Mouse (Mus musculus) right cerebral cortex, adult 18-20 months (tissue): ENCODE results near the gene Exosc2.

Experiments
- DNase-seq: peaks from one replicate; pipeline ENCODE4 v3.0.0; 2022; ENCODE audit warnings: mixed read lengths

Exosc2 gene

DNA sequence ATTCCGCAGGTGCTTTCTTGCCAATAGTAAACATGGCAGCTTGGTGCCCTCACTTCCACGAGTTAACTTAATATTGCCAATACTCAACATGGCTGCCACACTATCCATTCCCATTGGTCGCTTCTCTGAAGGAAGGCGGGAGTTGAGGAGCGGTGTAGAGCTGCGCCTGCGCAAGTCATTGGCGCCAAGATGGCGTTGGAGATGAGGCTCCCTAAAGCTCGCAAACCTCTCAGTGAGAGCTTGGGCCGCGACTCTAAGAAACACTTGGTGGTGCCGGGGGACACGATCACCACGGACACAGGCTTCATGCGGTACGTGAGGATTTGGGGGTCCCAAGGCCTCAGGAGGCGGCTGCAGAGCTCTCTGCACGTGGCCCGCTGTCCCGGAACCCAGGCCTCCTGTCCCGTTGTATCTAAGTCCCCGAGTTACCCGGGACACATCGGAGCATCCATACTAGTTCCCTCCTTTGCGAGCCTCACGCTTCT, at the start of gene Exosc2:
Exosc2 (plus strand) TSS at position 165 of the 485 bp plus-strand sequence.
- peak; percentile 94 for DNase-seq

- DNase-seq, result no peak
These were observed 37.0 kb upstream of the Exosc2 start for GRCm38 (mm10) chr2:31633531-31633930.

- DNase-seq, result no peak
These were observed 35.0 kb upstream of the Exosc2 start for GRCm38 (mm10) chr2:31635281-31636137.

DNA sequence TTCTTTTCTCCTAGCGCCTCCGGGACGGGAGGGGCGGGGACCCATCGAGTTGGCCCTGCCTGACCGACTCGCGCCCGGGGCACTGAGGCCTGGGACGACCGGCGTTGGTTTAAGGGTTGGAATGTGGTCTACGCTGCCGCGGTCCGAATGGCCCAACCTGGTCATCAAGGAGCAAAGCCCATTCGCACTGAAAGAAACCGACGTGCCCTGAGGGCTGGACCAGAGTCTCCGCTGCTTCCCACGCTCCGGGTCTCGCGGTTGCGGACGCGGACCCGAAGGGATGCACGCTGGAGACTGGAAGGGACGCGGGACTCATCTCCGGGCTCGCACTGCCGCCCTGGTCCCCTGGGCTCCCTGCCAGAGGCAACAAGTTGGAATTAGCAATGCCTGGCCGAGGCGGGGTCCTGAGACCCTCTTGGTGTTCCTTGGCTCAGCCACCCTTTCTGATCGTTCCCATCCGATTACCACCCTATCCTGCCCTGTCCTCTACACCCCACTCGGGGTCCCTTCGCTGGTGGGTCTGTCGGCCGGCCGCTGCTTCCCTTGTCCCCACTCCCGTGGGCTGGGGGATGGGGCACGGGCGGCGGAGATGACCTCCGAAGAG, 34.3 kb upstream of the Exosc2 start:
- no peak for DNase-seq

GRCm38 (mm10) chr2:31636742-31637141, 33.8 kb upstream of the Exosc2 start:
- DNase-seq, result no peak

GRCm38 (mm10) chr2:31637311-31637710, 33.2 kb upstream of the Exosc2 start:
- DNase-seq, result no peak

- DNase-seq, result peak; percentile 24
These were observed 32.7 kb upstream of the Exosc2 start for GRCm38 (mm10) chr2:31637807-31638206.

DNA sequence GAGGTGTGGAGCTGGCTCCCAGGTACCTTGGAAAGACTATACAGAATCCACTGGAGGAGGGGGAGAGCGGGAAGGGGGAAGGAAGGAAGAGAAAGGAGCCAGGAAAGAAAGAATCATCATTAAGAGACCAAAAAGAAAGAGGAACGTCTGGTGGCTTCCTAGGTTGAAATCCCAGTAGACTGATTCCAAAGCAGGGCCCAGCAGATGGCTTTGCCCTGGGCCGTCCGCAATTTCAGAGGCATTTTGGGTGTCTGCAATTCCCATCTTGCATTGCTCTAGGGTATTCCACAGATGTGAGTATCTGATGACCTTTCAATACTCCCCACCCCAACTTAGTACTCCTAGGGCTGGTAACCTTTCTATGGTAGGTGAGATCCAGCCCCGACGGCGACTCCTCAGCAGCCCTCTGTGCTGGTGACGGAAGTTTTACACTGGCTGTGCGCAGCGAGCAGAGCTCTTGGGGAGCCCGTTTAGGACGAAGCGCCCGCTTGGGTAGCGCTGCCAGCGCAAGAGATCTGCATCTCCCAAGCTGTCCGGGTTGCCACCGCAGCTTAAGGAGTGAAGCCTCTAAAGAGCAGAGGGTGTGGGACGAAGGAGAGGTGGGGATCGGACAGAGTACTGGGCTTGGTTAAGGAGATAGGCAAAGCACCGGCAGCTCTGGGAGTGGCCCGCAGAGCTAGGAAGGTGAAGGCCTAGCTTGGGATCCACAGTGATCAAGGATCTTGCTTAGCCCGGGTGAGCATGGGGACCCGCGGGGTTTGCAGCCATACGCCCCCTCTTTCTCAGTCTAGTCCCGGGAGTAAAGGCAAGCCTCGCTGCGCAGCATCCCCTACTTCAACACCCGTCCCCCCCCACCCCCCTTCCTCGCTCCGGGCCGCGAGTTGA, 31.7 kb upstream of the Exosc2 start:
- DNase-seq, result no peak

- no peak for DNase-seq
These were observed 31.1 kb upstream of the Exosc2 start for GRCm38 (mm10) chr2:31639466-31639760.

DNA sequence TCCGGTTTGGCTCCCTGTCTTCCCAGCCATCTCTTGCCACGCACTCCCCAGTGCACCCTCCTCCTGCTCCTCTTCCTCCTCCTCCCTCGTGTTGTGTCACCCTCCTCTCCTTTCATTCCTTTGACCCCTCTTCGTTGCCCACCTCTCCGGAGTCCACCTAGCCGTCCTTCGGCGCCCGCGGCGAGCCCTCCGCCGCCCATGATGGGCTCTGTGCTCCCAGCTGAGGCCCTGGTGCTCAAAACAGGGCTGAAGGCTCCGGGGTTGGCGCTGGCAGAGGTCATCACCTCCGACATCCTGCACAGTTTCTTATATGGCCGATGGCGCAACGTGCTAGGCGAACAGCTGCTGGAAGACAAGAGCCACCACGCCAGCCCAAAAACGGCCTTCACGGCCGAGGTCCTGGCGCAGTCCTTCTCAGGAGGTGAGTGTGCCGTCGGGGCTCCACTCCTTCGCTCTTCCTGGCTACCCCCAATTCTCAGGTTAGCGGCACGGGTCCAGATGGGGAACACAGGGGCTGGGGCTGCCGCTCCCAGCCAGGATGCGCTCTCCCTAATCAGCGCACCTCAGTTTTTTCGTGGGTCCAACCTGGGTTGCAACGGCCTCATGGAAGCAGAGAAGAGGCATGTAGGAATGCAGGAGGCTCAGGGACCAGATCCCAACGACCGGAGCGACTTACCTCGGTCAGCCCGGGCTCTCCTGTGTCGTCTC, 30.5 kb upstream of the Exosc2 start, which contains the start of gene Prdm12:
Prdm12 (plus strand) TSS at position 137 of the 708 bp plus-strand sequence.
- DNase-seq, result no peak

DNA sequence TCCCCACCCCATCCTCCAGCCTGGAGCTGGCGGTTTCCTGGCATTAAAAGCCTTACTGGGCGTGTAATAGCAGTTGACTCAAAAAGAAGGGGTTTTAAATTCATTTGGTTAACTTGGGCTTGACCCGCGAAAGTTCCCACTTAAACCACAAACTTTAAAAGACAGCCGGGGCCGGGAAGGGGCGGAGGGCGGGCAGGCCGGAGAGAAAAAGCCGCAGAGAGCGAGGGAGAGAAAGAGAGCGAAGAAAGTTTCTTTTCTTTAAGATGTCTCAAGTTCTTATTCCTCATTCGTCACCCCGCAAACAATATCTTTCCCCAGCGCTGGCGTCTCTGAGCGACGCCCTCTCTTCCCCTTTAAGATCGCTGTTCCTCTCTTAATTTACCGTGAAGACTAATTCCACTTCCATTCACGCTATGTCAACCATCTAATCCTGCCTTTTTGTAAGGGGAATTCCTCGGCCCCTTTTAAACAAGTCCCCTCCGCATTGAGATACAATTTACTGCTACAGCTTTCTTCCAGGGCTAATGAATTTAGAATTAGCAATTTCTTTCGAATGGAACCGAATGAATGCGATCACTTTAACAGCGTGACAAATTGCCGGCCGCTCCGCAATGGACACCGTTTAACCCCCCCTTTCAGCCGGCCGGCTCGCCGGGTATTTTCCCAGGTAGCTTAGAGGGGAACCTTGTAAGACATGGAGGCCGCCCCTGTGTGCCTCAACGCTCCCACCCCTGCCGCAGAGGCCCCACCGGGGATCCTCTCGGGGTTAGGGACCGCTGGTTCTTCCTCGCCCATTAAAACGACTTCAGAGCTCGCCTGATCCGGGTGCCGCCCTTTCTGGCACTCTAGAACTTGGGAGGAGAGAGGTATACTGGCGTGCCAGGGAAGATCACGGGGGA, 29.7 kb upstream of the Exosc2 start:
- DNase-seq, result no peak

GRCm38 (mm10) chr2:31641508-31641830, 29.0 kb upstream of the Exosc2 start:
- no peak for DNase-seq

- no peak for DNase-seq
These were observed 28.6 kb upstream of the Exosc2 start for GRCm38 (mm10) chr2:31641929-31642328.

DNA sequence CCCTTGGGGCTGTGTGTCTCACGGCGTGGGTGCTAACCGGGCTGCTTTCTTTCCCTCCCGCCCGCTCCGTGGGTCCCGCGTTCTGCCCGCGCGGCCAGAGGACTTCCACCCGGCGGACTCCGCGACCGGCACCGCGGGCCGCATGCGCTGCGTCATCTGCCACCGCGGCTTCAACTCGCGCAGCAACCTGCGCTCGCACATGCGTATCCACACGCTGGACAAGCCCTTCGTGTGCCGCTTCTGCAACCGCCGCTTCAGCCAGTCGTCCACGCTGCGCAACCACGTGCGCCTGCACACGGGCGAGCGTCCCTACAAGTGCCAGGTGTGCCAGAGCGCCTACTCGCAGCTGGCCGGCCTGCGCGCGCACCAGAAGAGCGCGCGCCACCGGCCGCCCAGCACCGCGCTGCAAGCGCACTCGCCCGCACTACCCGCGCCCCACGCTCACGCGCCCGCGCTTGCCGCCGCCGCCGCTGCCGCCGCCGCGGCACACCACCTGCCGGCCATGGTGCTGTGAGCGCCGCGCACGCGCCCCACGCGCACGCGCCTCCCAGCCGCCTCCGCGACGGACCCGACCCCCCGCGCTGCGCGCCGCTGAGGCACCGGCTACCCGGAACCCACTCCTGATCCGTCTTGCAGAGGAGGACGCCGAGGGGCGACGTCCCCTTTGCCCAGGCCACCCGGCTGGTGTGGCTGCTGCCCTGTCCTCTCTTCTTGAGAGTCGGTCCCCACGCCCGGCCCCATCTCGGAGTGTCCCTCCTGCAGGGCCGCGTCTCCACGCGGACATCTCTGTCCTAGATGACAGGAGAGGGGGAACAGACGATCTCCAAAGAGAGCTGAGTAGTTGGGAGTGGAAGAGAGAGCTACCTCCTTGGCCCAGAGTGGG, 16.3 kb upstream of the Exosc2 start:
- peak; percentile 84 for DNase-seq

DNA sequence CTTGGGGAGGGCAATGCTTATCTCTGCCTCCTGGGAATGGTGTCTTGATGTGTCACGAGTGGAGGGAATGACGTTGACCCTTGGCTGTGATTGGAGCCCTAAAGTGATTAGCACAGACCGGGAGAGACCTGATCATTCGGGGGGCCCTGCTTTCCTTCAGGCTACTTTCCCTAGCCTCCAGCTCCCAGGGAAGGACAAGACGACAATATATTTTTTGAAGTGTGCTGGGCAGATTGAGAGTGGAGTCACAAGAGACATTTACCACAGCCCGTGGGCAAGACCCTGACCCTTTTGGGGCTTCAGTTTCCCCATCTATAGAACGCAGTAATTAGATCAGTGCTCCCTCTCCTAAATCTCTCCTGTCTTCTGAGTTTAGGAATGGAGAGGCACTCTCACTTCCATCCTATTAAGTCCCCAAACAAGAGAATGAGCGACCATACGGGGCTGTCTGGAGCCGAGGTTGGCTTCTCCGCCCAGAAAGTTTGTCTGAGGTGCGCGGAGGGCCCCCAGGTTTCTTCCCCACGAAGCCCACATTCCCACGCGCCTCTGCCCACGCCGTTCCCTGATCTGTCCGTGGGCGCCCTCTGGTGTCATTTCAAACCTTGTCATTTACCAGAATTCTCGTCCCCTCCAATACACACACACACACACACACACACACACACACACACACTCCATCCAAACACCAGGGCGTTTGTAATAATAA, 15.5 kb upstream of the Exosc2 start:
- DNase-seq, result peak; percentile 64

DNA sequence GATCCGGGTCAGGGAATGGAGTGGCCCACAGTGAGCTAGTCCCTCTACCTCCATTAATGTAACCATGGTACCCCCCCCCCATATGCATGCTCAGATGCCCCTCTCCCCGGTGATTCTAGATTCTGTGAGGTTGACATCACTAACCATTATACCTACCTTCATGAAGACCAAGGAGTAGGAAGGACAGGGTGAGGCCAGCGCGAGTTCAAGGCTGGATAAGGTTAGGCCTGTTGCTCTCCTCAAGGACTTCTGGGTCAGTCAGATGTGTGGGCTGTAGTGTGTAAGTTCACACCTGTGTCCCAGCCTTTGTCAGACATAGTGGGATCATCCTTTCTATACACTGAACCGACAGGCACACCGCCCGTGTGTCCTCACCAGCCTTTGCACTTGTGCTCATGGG, 14.1 kb upstream of the Exosc2 start:
- no peak for DNase-seq

DNA sequence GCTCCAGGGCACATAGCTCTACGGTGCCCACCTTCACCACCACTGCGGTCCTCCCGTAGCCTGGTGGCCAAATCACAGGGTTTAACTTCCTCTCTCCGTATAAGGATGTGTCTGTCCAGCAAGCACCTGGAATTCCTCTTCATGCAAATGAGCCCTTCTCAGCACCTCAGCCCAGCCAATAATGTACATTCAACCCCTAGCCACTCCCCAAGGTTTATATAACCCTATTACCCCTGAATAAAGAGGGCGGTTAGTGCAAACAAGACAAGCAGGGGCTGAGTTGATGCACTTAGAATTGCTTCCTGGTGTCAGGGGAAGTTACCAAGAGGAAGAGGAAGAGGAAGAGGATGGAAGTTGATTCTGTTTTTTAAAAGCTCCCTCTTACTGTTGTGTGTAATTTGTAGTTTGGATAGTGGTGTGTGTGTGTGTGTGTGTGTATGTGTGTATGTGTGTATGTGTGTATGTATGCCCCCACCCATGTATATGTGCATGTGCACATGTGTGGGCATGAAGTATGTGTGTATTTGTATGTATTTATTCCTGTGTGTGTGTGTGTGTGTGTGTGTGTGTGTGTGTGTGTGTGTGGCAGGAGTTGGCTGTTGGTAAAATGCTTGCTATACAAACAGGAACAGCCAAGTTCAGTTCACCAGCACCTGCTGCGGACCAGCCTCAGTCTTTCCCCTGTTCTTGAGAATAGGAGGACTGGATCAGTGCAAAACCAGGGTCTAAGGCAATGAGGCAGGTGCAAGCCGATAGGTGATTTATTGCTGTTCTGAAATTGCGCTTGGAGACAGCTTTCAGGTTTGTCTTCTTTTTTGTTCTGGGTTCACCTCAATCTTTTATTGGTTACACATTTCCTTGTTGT, 7.3 kb upstream of the Exosc2 start:
- no peak for DNase-seq

DNA sequence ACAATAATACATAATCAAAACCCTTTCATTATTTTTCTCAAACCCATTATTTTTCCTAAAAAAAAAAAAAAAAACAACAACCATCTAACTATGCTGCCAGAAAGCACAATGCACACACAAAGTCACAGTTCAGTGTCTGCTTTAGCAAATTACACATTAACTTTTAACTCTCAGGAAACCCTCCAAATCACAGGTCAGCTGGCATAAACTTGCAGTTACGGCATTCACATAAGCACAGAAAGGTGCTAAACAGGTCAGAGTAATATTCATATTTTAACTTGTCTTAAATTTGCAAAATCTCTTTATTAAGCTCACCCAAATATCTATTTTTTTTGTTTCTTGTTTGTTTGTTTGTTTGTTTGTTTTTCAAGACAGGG, 6.7 kb upstream of the Exosc2 start:
- DNase-seq, result no peak

- DNase-seq, result no peak
These were observed 3.2 kb upstream of the Exosc2 start for GRCm38 (mm10) chr2:31667332-31667731.
